Comparison of ENCODE assay signal across 15 mouse cellular contexts in genomic region chr3:40470101-40470500, GRCm38 (mm10).
"Had no signal": no experiment of that assay in that cellular context is flagged by ENCODE, and none has a peak within 500 bp of the region (broad histone marks: within the 10 kb centered on the region; RNA-seq: fewer than 3 reads in every experiment).

No protein-coding gene starts in this region.

- H3K4me2 ChIP-seq: kidney, embryonic 15.5 days; liver, embryonic 13.5 days; lung, embryonic 15.5 days; midbrain, embryonic 13.5 days; neural tube, embryonic 15.5 days; stomach, embryonic 15.5 days had no signal

- H3K9me3 ChIP-seq: kidney, embryonic 15.5 days; liver, embryonic 13.5 days; lung, embryonic 15.5 days; neural tube, embryonic 15.5 days; stomach, embryonic 15.5 days had no signal

- H3K9ac ChIP-seq: kidney, embryonic 15.5 days; liver, embryonic 13.5 days; liver, postnatal 0 days; lung, embryonic 15.5 days; midbrain, embryonic 13.5 days; neural tube, embryonic 15.5 days; stomach, embryonic 15.5 days had no signal

- H3K27ac ChIP-seq: kidney, embryonic 15.5 days; liver, embryonic 13.5 days; lung, embryonic 15.5 days; midbrain, embryonic 13.5 days; neural tube, embryonic 15.5 days; stomach, embryonic 15.5 days had no signal

- DNase-seq: kidney, postnatal 14 days; left cerebral cortex, postnatal 4 days; liver; liver, embryonic 13.5 days; liver, postnatal 0 days; lung, postnatal 14 days; retina, postnatal 1 day; thymus, adult 2 months; thymus, postnatal 25 days had no signal

- H3K4me3 ChIP-seq: kidney, embryonic 15.5 days; liver, embryonic 13.5 days; lung, embryonic 15.5 days; midbrain, embryonic 13.5 days; myocyte; neural tube, embryonic 15.5 days; stomach, embryonic 15.5 days had no signal

- H3K4me1 ChIP-seq: kidney, embryonic 15.5 days; liver, embryonic 13.5 days; lung, embryonic 15.5 days; midbrain, embryonic 13.5 days; neural tube, embryonic 15.5 days; stomach, embryonic 15.5 days had no signal

- H3K36me3 ChIP-seq: kidney, embryonic 15.5 days; liver, embryonic 13.5 days; lung, embryonic 15.5 days; midbrain, embryonic 13.5 days; neural tube, embryonic 15.5 days; stomach, embryonic 15.5 days had no signal

- ATAC-seq: liver, postnatal 0 days; midbrain, embryonic 13.5 days had no signal

- H3K27me3 ChIP-seq: kidney, embryonic 15.5 days; liver, embryonic 13.5 days; lung, embryonic 15.5 days; midbrain, embryonic 13.5 days; neural tube, embryonic 15.5 days; stomach, embryonic 15.5 days had no signal
